Comparison of ENCODE assay signal across 8 mouse cellular contexts in the genomic region with DNA sequence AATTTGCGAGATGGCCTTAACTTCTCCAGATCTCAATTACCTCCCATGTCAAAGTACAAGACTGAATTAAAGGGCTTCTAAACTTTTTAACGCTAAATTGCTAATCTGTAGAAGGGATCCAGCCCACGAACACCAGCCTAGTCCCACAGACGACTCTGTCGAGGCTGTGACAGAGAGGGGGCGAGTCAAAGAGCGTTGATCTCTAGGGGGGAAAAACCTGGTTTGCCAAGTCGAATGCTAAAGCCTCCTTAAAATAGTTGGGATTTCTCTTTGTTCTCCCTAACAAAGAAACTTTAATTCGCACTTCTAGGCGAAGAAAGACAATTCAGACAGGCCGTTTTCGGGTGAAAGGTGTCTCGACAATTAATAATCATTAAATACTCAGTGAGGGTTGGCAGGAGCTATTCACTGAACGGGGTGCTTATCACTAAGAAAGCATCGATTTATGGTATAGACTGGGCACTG. TPM values are rescaled to one million over a fixed set of nuclear protein-coding genes. Genes with fewer than 3 reads are reported as not detected.
DNase-seq lines count a peak whose midpoint lies in the region; ATAC-seq and TF ChIP-seq lines count a peak whose summit lies in the region.
"Had no signal": no experiment of that assay in that cellular context is flagged by ENCODE, and none has a peak within 500 bp of the region (broad histone marks: within the 10 kb centered on the region; RNA-seq: fewer than 3 reads in every experiment).

No protein-coding gene starts in this region.

- DNase-seq in ES-E14 (ENCODE audit: low read depth, low spot score): no peak
- no peak for DNase-seq in hindbrain, embryonic 11.5 days (ENCODE audit: low spot score)
- peak; percentile 36 for DNase-seq in mesoderm, embryonic 11.5 days (ENCODE audit: low read depth, low spot score)
- DNase-seq in natural killer cell, adult 2 months (ENCODE audit: low spot score in 2 of 2): no peak
- no peak for DNase-seq in thymus, postnatal 25 days
- no peak for DNase-seq in spleen, postnatal 36 days (ENCODE audit: low spot score in 2 of 2)
- DNase-seq: right cerebral cortex, postnatal 14 days had no signal

- no peak overlapping the region for H3K27ac ChIP-seq in ES-E14 (ENCODE audit: insufficient read depth, low read depth, low read length, poor library complexity, severe bottlenecking)
- H3K27ac ChIP-seq in hindbrain, embryonic 11.5 days (ENCODE audit: low read depth, low read length): peak overlapping the region; percentile 67

- 6% methylated on average over 15 of the region's 15 CpGs for WGBS in hindbrain, embryonic 11.5 days

- H3K4me1 ChIP-seq in E14TG2a.4 (replicated peaks; ENCODE audit: low read depth, low read length) (peaks cover 10% of the 10 kb centered on the region; the same call in 1 of the 2 replicates), ES-E14 (ENCODE audit: control insufficient read depth in 2 of 2, insufficient read depth in 2 of 2, low read length in 2 of 2, poor library complexity in 1 of 2) (0 out of 4 replicates have a peak, but pooled peaks cover 0 to 2% of the 10 kb centered on the region in 2 experiments)
- H3K4me1 ChIP-seq in hindbrain, embryonic 11.5 days (replicated peaks; ENCODE audit: control insufficient read depth, insufficient read depth, low read length): no peaks in the 10 kb centered on the region

- peaks cover 19% of the 10 kb centered on the region for H3K27me3 ChIP-seq in E14TG2a.4 (ENCODE audit: insufficient read depth, low read length)
- no peaks in the 10 kb centered on the region; the same call in 1 of the 2 replicates for H3K27me3 ChIP-seq in hindbrain, embryonic 11.5 days (ENCODE audit: control insufficient read depth, insufficient read depth, low read length)

- ATAC-seq in hindbrain, embryonic 11.5 days (ENCODE audit: low FRiP score): peak; percentile 22; the same call in 1 of the 2 replicates

- H3K9me3 ChIP-seq in E14TG2a.4 (ENCODE audit: low read length): no peaks in the 10 kb centered on the region
- no peaks in the 10 kb centered on the region for H3K9me3 ChIP-seq in ES-E14 (ENCODE audit: control insufficient read depth, insufficient read depth, low read depth, low read length)
- no peaks in the 10 kb centered on the region for H3K9me3 ChIP-seq in hindbrain, embryonic 11.5 days (ENCODE audit: control insufficient read depth, low read length)

- H3K4me3 ChIP-seq in E14TG2a.4 (replicated peaks; ENCODE audit: low read length): peak overlapping the region; percentile 78
- H3K4me3 ChIP-seq in ES-E14 (ENCODE audit: insufficient read depth in 1 of 2, low read depth in 1 of 2, low read length in 2 of 2, poor library complexity in 1 of 2, severe bottlenecking in 1 of 2): peak overlapping the region; percentile 54 to 78; a peak in 3 of 4 replicates
- peak overlapping the region; percentile 49 for H3K4me3 ChIP-seq in hindbrain, embryonic 11.5 days (ENCODE audit: low read depth, low read length)

- in situ Hi-C loops in ES-E14 (cut with MboI; ENCODE audit: low sequenced_read_pairs in 2 of 2, unreplicated experiment in 2 of 2): no loop called here

- TF ChIP-seq CTCF in E14TG2a.4 (conservative IDR thresholded peaks at IDR 0.05; ENCODE audit: low read length): no peak

- H3K4me2 ChIP-seq in hindbrain, embryonic 11.5 days (replicated peaks; ENCODE audit: low read depth, low read length): peak overlapping the region; percentile 88

- no peaks in the 10 kb centered on the region for H3K36me3 ChIP-seq in E14TG2a.4 (ENCODE audit: insufficient read depth, low read length)
- H3K36me3 ChIP-seq in ES-E14 (ENCODE audit: control insufficient read depth, insufficient read depth, low read length, poor library complexity, severe bottlenecking): no peaks in the 10 kb centered on the region
- H3K36me3 ChIP-seq in hindbrain, embryonic 11.5 days (ENCODE audit: control insufficient read depth, insufficient read depth, low read length): no peaks in the 10 kb centered on the region

- H3K9ac ChIP-seq in ES-E14 (ENCODE audit: insufficient read depth, low read depth, low read length, poor library complexity, severe bottlenecking): no peak overlapping the region
- H3K9ac ChIP-seq in hindbrain, embryonic 11.5 days (ENCODE audit: low read depth, low read length): peak overlapping the region; percentile 77

TF ChIP-seq in ES-E14, 5 proteins besides CTCF, POLR2A, EP300 and RAD21:
- TF ChIP-seq MAFK (IDR thresholded peaks at IDR 0.05; ENCODE audit: insufficient read depth, low read depth, low read length): no peak
- TF ChIP-seq ZNF384 (IDR thresholded peaks at IDR 0.05; ENCODE audit: low read depth, low read length): no peak
- no peak for TF ChIP-seq ZC3H11A (IDR thresholded peaks at IDR 0.05; ENCODE audit: borderline replicate concordance, low read depth, low read length)
- no peak for TF ChIP-seq CHD2 (IDR thresholded peaks at IDR 0.05; ENCODE audit: low read depth, low read length)
- no peak for TF ChIP-seq HCFC1 (IDR thresholded peaks at IDR 0.05; ENCODE audit: borderline replicate concordance, insufficient read depth, low read length)

RNA-seq across cellular contexts. Expression of gene Map3k7, which starts 27.0 kb away (rescaled TPM):
- total RNA-seq in ES-E14 (2012; rRNA removed): 43.9 and 69.5 TPM in 2 replicates
- 45.8 and 52.4 TPM in 2 replicates for polyA plus RNA-seq in hindbrain, embryonic 11.5 days (2014; fragmentation: Nextera tagmentation; extraction: Ambion mirVana)
